Mouse (Mus musculus) megakaryocyte, embryonic 14.5 days (primary cell): ENCODE measurements at regions not wholly inside any gene's neighbourhood (a gene's known extent, or its start where the extent isn't known, plus 50 kb on each side); places are given as distances from the start of the nearest gene placed in this dataset.

ENCODE experiments used
- FLI1 ChIP-seq: IDR thresholded peaks from 2 replicates; pipeline ENCODE4 v1.6.1; 2012; ENCODE audit warnings: low read length, inconsistent platforms, mixed read lengths
- GATA1 ChIP-seq: IDR thresholded peaks from 3 replicates; pipeline ENCODE4 v1.6.1; 2012; ENCODE audit warnings: mixed read lengths, low read length, inconsistent platforms, borderline replicate concordance

GRCm38 (mm10) chr7:73201330-73201729, 174.0 kb upstream of the Rgma start:
- no peak for TF ChIP-seq GATA1
- no peak for TF ChIP-seq FLI1
